Mouse (Mus musculus): ENCODE results near the gene Dynll2.

The Dynll2 gene

DNA sequence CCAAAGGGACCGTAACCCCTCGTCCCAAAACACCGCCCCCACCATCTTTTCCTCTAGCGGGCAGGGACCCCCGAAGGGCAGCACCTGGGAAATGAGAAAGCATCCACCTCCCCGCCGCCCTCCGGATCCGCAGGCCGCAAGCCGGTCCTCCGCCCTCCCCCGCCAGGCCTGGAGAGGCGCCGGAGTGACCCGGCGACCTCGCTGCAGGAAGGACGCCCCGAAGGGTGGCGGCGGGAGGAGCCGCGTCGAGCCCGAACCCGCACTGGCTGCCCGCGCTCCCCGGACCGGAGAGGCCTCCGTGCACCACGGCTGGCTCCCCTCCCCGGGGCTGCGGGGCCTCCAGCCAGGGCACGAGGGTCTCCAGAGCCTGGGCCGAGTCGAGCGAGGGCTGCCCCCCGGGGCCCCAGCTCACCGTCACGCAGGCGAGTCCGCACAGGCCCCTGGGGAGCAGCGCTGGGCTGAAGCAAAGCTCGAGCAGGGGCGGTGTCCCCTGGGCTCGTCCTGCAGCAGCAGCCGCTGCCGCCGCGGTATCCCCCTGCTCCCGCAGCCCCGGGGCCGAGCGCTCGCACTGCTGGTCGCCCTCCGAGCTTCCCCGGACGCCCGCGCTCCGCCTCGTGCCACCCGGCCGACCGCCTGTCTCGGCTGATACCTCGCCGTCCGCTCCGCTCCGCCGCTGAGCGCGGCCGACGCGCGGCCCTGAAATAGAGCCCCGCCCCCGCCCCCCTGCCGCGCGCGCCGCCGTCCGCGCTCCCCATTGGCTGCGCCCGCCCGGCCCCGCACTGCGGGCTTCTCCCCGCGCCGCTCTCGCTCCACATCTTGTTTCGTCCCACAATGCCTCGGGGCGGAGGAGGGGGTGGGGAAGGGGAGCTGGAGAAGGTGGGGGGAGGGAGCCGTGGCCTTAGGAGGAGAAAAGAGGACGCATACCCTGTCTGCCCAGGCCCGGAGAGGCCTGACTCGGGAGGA lies at the start of gene Dynll2:
TSS of gene Dynll2 (minus strand) at position 703 of the 963 bp plus-strand sequence.
- CTCF ChIA-PET, result interaction anchor here (0.5 to 1.2 kb wide), 3 partner anchors 12 to 69 kb away, joined by 5 to 6 read pairs (median 5); no protein-coding TSS in a partner anchor

DNA sequence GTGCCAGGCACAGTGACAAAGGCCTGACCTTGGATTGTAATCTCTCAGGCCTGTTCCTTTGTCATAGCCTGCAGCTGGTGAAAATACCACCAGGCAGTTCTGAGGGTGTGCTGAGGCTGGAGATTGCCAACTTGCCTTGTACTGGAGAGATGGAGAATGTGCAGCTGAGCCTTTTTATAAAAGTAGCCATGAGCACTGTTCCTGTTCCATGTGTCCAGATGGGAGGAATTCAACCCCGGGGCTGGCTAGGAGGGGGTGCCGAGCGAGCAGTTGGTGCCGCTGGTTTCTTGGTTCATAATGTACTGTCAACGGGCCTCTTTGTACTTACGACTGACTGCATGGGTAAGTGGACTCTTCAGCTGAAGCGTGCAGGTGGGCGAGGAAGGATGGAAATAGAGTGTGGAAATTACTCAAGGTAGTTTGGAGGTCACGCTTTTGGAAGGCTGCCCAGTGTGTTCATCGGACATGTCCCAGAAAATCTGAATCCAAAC lies 49.5 kb upstream of the Dynll2 start:
- CTCF ChIA-PET, result no interaction called here

DNA sequence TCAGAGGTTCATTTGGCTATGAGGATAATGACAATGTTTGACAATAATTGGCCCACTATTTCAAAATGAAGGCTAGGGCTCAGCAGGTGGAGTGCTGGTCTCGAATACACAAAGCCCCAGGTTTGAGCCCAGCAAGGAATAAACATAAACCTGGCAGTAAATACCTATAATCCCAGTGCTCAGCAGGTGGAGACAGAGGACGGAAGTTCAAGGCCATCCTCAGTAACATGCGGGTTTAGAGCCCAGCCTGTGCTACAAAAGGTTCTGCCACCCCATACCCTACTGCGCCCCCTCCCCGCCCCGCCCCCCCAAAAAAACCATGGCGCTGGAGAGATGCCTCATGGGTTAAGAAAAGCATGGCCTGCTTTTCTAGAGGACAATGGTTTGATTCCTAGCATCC lies 48.6 kb upstream of the Dynll2 start:
- CTCF ChIA-PET, result interaction anchor here (0.6 kb wide), 1 partner anchor 236 kb away, joined by 3 read pairs; no protein-coding TSS in a partner anchor

DNA sequence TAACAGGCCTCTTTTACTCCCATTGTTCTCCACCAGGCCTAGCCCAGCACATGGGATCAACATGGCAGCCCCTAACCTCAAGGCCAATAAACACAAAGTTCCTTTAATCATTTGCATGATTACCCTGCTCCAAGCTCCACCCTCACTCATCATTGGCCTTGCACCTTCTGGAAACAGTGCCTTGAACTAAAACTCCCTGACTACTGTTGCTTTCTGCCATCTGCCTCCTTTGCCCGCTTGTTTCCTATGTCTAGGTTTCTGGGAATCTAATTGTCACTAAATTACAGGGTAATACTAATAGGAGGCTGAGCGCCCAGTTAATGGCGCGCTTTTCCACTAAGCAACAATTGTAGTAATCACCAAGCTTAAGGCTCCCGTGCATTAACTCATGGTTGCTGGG lies 44.4 kb upstream of the Dynll2 start:
- CTCF ChIA-PET, result no interaction called here

DNA sequence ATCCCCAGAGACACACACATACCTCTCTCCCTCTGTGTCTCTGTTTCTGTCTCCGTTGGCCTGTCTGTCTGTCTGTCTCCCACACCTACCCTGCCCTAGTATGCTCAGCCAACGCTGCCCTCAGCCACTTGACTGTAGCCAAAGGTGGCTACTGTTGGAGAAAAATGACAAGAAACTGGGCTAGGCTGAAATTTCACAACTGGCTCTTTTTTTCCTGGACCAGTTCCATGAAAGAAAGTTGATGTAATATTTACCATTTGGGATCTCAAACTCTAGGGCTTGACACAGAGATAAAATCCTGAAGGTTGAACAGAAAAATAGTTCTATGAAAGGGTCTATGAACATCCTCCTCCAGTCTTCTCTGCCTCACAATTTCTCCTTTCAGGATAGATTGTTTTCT lies 43.5 kb upstream of the Dynll2 start:
- CTCF ChIA-PET, result interaction anchor here (0.6 kb wide), 1 partner anchor 162 kb away, joined by 3 read pairs; no protein-coding TSS in a partner anchor

DNA sequence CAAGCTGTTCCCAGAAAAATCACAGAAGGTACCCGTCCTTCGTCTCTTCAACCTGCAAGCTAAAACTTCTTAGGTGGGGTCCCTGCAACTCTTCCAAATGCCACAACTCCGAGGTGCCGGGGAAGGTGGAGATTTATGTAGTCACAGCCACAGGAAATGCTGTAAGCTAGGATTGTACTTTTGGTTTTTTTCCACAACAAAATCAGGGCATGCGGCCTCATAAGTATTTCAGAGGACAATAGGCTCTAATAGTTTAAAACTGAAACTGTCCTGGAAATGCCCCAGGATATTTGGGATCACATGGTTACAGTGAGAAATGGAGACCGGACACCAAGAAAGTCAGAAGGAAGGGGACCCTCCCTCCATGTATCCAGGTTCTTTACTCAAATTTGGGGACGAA lies 42.9 kb upstream of the Dynll2 start:
- CTCF ChIA-PET, result no interaction called here

DNA sequence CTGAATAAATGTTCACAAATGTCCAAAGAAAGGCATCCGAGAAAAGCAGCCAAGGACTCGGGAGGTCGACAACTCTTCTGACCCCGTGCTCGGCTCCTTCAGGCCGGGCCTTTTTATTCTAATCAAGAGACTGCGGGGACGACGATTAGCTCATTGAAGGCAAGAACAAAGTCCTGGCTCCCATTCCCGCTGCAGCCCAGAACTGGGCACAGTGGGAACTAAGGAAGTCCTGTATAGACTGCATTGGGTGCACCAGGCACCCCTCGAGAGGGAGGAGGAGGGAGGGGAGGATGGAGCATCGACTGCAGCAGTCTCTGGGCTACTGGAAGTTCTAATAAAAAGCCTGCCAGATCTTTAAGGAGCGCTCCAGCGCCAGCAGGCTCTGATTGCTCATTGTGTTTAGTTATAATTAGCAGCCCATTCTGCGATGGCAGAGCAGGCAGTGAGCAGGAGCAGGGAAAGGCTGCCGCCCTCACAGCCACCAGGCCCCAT lies 40.9 kb upstream of the Dynll2 start:
- CTCF ChIA-PET, result no interaction called here

DNA sequence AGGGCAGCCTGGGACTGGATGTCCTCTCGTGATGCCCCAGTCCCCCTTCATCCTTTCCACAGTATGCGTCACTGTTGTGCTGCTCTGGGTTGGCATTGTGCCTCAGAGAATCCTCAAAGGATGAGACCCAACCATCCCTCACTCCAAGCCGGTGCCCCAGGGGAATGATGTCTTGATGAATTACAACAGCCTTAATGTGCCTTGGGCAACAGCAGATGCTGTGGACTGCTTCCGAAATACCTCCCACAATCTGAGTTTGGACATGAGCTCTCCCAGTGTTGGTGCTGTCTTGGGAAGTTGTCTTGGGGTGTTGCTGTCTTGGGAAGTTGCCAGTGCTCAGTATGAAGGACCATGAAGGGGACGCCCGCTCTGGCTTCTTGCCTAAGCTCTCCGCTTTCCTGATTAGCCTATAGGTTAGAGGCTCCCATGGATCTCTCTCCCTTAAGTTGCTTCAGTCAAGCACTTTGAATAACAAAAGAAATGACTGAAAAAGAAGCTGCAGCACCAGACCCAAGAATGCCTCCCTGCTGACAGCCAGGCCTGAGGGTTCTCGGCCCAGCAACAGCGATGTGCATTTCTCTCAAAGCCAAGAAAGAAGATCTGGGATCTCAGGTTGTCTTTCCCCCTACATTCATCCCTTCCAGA lies 40.2 kb upstream of the Dynll2 start:
- CTCF ChIA-PET, result no interaction called here

DNA sequence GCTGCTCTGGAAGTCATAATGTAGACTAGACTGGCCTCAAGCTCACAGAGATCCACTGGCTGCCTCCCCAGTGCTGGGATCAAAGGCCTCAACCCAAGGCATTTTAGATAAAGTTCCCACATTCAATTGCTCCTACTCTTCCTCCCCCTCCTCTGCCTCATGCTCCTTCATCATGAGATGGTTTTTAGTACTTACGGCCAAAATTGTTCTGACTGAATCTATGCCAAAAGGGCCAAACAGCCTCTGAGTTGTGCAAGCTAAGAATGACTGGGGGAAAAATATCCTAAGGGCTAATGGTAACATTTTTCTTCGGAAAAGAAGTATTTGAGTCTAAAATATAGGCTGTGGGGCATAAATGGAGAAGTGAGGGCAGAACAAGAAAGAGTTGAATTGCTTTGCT lies 36.6 kb upstream of the Dynll2 start:
- CTCF ChIA-PET, result interaction anchor here (0.7 kb wide), 1 partner anchor 57 kb away, joined by 3 read pairs; no protein-coding TSS in a partner anchor

DNA sequence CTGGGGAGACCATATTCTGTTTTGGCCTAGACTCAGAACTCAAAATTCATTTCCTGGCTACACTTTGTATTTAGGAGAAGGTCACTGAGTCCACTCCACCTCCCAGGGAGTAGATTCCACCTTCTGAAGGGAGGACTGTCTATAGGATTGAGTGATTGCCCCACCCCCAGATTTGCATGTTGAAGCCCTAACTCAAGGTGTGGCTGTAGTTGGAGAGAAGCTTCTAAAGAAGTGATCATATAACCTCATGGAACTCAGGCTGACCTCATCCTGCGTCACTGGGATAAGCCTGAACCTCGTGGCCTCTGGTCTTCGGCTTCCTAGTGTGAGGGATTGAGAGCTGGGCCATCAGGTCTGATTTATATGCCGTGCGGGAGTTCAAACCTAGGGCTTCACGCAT lies 28.5 kb upstream of the Dynll2 start:
- CTCF ChIA-PET, result no interaction called here

DNA sequence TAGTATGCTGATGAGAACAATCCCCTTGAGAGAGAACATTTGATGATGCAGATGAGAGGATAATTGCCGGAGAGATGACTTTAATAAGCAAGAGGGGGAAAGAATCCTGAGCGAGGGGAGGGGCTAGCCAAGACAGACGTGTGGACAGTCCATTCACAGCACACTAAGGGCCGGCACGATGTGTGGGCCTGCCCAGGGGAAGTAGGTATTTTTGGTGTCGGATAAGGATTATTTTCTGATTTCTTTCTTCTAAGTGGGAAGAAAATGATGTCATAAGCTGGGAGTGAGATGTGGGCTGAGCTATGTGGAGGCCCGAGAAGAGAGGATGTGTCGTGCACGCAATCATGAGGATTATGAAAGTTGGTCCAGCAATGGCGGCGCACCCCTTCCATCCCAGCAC lies 27.8 kb upstream of the Dynll2 start:
- CTCF ChIA-PET, result no interaction called here

DNA sequence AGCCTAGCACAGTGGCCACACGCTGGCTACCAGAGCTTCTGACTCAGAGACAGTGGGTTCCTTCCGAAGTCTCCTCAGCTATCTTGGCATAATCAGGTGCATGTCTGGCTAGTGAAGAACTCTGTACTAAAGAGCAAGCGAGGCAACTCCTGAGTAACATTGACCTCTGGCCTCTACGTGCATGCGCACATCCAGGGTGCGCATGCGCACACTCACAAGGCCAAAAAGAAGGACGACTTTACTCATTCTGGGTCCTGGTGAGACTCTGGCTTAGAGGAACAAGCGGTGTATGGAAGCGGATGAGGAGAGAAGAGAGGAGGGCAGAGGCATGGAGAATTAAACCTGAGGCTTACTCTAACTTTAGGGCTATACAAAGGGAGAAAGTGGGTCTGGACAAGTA lies 26.3 kb upstream of the Dynll2 start:
- CTCF ChIA-PET, result no interaction called here

DNA sequence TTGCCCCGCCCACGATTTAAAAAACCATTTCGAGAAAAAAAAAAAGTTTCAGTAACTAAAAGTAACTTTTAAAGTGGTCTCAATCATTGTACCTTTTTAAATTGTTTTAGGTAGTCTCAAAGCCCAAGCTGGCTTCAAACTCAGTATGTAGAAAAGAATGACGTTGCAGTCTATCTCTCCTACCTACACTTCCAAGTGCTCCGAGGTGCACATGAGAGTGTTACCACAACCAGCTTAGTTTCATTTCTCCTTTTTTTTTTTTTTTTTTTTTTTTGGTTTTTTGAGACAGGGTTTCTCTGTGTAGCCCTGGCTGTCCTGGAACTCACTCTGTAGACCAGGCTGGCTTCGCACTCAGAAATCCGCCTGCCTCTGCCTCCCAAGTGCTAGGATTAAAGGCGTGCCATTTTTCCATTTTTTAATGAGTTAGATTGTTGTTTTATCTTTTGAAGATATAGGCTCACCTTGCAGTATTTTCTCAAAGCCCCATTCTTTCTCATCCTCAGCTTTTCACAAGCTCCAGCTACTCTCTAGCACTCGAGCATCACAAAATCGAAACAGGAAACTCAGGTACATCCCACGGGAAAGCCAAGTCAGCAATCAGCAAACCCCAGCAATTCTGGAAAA lies 25.4 kb upstream of the Dynll2 start:
- CTCF ChIA-PET, result interaction anchor here (0.6 kb wide), 1 partner anchor 1333 kb away, joined by 3 read pairs; no protein-coding TSS in a partner anchor

DNA sequence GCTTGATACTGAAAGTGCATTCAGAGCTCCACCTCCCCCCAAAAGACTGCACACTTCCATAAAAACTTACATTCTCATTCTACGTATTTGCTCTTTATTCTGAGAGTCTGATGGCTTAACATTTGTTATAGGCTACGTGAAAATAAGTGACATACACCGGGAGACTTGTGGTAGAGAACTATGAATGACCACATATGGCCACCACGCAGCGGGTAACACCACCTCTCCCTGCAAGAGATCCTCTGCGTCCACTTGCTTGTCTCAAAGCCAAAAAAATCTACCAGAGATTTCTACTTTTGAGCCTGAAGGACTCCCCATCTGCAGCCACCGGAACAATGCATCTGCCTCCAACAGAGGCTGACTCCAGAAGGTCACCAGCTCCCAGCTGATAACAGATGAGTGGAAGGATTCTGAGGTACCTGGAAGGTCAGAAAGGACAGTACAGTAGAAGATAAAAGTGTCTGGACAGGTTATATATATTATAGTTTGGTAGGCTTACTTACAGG lies 24.6 kb upstream of the Dynll2 start:
- CTCF ChIA-PET, result interaction anchor here (0.5 to 0.8 kb wide), 3 partner anchors 26 to 1333 kb away, joined by 3 to 6 read pairs (median 4); no protein-coding TSS in a partner anchor

DNA sequence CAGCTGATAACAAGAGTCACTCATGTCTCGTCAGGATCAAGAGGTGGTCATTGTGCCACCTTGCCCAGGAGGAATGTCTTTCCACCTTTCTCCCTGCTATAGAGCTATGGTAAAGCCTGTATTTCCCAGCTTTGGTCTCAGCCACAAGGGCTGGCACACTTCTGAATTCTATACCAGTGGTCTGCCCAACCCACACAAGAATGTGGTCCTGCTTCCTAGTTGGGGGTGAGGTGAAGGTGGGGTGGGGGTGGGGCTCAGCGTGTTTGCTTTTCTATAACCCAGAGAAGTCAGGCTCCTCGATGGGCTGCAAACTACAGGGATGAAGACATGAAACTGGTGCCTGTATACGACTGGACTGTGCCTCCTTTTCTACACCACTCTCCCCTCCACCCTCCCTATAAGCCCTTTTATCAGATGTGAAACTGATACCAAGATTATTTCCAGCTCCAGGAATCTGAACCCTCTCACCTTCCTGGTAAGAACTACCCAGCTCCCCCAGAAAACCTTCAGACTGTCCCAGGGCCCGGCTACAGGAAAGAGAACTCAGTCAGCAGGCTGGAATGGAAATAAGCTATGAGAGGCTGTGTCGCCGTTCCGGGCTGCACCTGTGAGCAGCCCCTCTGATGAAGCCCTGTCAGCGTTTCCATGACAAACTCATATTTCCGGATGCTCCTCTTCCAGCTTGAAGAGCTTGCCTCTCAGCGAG lies 24.0 kb upstream of the Dynll2 start:
- CTCF ChIA-PET, result interaction anchor here (0.5 to 0.8 kb wide), 3 partner anchors 25 to 318 kb away, joined by 4 to 10 read pairs (median 6); no protein-coding TSS in a partner anchor

DNA sequence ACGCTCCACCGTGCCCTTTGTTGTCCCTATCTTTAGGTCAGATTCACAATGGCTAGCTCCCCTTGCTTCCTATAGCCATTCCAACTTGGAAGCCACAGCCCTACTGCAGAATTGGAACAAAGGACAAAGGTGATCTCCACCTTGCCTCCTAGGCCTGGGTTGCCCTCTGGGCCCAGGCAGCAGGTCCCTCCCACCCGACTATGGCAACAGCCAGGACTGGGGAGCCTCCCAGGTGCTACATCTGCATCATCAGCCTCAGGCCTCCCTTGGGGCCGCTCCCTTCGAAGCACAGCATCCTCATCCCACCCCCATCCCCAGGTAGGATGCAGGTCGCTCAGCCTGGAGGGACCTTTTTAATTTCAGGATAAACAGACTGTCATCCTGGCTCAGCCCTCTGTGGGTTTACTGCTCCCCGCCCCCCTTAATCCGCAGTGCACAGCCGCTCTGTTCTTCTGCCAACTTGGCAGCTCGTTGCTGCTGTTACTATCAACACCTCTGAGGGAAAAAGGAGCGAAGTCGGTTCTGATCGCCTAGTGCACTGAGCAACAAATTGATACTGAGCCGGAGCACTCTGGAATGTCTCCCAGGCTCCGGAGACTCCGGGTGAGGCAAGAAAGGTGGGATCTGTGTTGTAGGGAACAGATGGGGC lies 22.3 kb upstream of the Dynll2 start:
- CTCF ChIA-PET, result no interaction called here

DNA sequence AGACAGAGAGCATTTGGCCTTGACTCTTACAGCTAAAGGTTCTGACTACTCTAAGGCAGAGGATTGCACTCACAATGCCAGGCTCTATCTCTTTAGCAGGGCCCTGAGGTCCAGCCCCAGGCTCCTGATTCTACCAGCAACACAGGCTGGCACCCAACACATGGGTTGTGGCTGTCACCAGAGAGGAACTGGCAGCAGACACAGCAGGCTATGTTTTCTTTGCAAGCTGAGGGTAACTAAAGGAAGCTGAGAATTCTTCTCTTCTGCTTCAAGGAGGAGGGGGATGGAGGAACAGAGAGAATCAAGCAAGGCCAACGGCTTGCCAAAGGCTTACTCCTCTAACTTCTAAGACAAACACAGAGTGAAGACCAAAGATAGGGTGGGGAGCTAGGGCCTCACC lies 21.3 kb upstream of the Dynll2 start:
- CTCF ChIA-PET, result interaction anchor here (0.6 kb wide), 1 partner anchor 814 kb away, joined by 3 read pairs; no protein-coding TSS in a partner anchor

DNA sequence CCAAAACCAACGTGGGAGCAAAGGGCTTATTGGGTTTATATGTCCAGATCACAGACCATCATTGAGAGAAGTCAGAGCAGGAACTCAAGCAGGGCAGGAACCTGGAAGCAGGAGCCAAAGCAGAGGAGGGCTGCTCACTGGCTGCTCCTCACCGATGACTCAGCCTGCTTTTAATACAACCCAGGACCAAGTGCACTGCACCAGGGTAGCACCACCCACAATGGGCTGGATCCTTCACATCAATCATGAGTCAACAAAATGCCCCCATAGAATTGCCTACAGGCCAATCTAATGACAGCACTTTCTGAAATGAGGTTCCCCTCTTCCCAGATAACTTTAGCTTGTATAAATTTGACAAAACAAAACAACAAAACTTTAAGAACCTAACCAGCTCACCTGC lies 16.8 kb upstream of the Dynll2 start:
- CTCF ChIA-PET, result interaction anchor here (0.7 kb wide), 1 partner anchor 33 kb away, joined by 12 read pairs; no protein-coding TSS in a partner anchor

DNA sequence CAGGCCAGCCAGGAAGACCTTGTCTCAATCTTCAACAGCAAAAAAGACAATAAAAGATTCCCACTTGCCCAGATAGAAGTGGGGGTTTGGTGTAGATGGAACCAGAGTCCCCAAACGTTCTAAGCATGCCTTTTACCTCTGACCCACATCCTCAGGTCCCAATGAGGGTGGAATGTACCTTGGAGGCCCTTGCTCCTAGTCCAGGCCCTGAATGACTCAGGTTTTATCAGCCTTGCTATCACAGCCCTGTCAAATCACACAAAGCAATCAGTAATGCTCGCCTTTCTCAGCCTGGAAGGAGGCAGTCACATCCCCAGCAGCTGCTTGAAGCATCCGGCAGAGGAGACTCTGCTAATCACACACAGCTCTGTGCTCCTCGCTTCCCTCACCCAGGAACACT lies 15.4 kb upstream of the Dynll2 start:
- CTCF ChIA-PET, result interaction anchor here (0.6 kb wide), 1 partner anchor 15 kb away, joined by 10 read pairs; no protein-coding TSS in a partner anchor

DNA sequence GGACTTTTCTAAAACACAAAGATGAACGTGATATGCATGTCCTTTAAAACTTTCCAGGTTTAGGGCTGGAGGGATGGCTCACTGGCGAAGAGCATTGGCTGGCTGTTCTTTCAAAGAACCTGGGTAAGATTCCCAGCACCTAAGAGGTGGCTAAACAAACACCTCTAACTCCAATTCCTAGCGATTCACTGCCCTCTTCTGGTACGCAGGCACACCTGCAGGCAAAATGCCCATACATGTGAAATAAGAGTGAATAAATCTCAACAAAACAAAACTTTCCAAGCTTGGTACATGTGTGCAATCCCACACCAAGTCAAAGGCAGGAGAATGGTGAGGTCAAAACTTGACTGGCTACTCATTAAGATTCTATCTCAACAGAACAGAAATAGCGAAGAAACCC lies 12.4 kb upstream of the Dynll2 start:
- CTCF ChIA-PET, result no interaction called here
